Mouse (Mus musculus) intestine, postnatal 0 days (tissue): ENCODE measurements around the gene Kcnj14. TPM values are rescaled to one million over a fixed set of nuclear protein-coding genes. Genes with fewer than 3 reads are reported as not detected.

Experiments
- ATAC-seq: fragments of 200-750 bp; cut with Nextera tagmentation; 2 replicates; pipeline ENCODE4 v1.8.0; 2017; ENCODE audit warnings: mild to moderate bottlenecking, moderate TSS enrichment, moderate library complexity
- H3K27ac ChIP-seq: fragments of 300-500 bp; sonication (generic); 2 replicates; pipeline ENCODE4 v1.5.1; 2014; ENCODE audit warnings: mild to moderate bottlenecking, low read depth, low read length, moderate library complexity
- H3K27me3 ChIP-seq: fragments of 300-500 bp; sonication (generic); replicated peaks from 2 replicates; pipeline ENCODE4 v1.6.1; 2014; ENCODE audit warnings: low read length, mixed read lengths; ENCODE audit not compliant: control insufficient read depth, insufficient read depth
- H3K36me3 ChIP-seq: fragments of 300-500 bp; sonication (generic); 2 replicates; pipeline ENCODE4 v1.6.1; 2014; ENCODE audit warnings: mild to moderate bottlenecking, moderate library complexity; ENCODE audit not compliant: control insufficient read depth, insufficient read depth
- H3K4me1 ChIP-seq: fragments of 300-500 bp; sonication (generic); replicated peaks from 2 replicates; pipeline ENCODE4 v1.6.1; 2014; ENCODE audit warnings: antibody characterized with exemption, low read length, mixed read lengths; ENCODE audit not compliant: control insufficient read depth, insufficient read depth
- H3K4me2 ChIP-seq: fragments of 300-500 bp; sonication (generic); replicated peaks from 2 replicates; pipeline ENCODE4 v1.6.1; 2014; ENCODE audit warnings: low read depth, mild to moderate bottlenecking, moderate library complexity
- H3K4me3 ChIP-seq: fragments of 300-500 bp; sonication (generic); 2 replicates; pipeline ENCODE4 v1.5.1; 2014; ENCODE audit warnings: low read depth, low read length
- H3K9ac ChIP-seq: fragments of 300-500 bp; sonication (generic); 2 replicates; pipeline ENCODE4 v1.6.1; 2014; ENCODE audit warnings: mild to moderate bottlenecking, low read depth, low read length
- H3K9me3 ChIP-seq: fragments of 300-500 bp; sonication (generic); 2 replicates; pipeline ENCODE4 v1.6.1; 2016; ENCODE audit warnings: mixed run types; ENCODE audit not compliant: control insufficient read depth
- CTCF ChIP-seq: sonication (generic); IDR thresholded peaks from 2 replicates; pipeline ENCODE4 v1.5.1; 2016; ENCODE audit warnings: low read depth, mild to moderate bottlenecking, control low read depth, antibody characterized with exemption, moderate library complexity
- WGBS: fragments of 180-500 bp; shearing (Covaris S2); extraction: QIAGEN DNeasy Blood & Tissue Kit; methylation state at CpG from one replicate; pipeline ENCODE4 v1.1.7; 2014; 5-methylcytosine and 5-hydroxymethylcytosine counted together
- polyA plus RNA-seq: library from polyadenylated mRNA; unstranded; fragments of >200 nt; fragmentation: Nextera tagmentation; extraction: Ambion mirVana; gene quantifications from 2 replicates; pipeline ENCODE4 v1.2.1, GENCODE M21; 2015

Gene Kcnj14
- polyA plus RNA-seq, 1 experiment from 2014 or later, result 0.10 TPM

DNA sequence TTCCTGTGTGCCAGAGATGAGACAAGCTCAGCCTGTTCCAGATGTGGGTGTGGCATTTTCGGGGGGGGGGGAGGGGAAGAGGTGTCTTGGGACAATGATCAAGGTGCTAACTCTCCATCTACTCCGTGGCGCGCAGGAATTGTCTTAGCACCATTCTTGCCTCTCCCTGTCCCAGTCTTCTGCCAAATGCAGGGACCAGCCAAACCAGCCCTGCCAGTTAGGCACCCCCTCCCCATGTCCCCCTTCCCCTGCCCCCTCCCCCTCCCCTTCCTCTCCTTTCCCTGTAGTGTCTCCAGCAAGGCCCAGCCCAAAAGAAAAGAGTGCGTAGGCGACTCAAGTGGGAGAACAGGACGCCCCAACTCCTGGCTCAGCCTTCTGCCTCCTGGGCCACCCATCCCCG, 57.8 kb downstream of the Kcnj14 start:
- no peaks in the 10 kb centered on the region for H3K36me3 ChIP-seq
- 52% methylated on average over 8 of the region's 8 CpGs for WGBS

More for the DNA sequence above, 57.8 kb downstream of the Kcnj14 start:
- H3K4me3 ChIP-seq, result no peak overlapping the region
- no peak for TF ChIP-seq CTCF
- H3K4me1 ChIP-seq, result no peaks in the 10 kb centered on the region
- H3K27me3 ChIP-seq, result no peaks in the 10 kb centered on the region
- H3K27ac ChIP-seq, result no peak overlapping the region
- no peak overlapping the region for H3K9ac ChIP-seq
- no peaks in the 10 kb centered on the region for H3K9me3 ChIP-seq
- ATAC-seq, result no peak
- H3K4me2 ChIP-seq, result no peak overlapping the region

Other genes starting within 250 kb of the Kcnj14 start
- not detected in 2 replicates for gene Fgf21, start 209.3 kb downstream of the Kcnj14 start, polyA plus RNA-seq
- gene Fut1, start 207.5 kb downstream of the Kcnj14 start, polyA plus RNA-seq, result 0.05 and 0.23 TPM in 2 replicates
- 0.08 TPM in 2 replicates for gene Izumo1, start 203.0 kb downstream of the Kcnj14 start, polyA plus RNA-seq
- gene Rasip1, start 197.3 kb downstream of the Kcnj14 start, polyA plus RNA-seq, result 5.7 and 6.1 TPM in 2 replicates
- 2.8 and 3.7 TPM in 2 replicates for gene Mamstr, start 184.8 kb downstream of the Kcnj14 start, polyA plus RNA-seq
- 2.9 and 3.6 TPM in 2 replicates for gene Fut2, start 158.4 kb downstream of the Kcnj14 start, polyA plus RNA-seq
- 0.10 and 0.20 TPM in 2 replicates for gene Ntn5, start 140.8 kb downstream of the Kcnj14 start, polyA plus RNA-seq
- gene Sec1, start 130.4 kb downstream of the Kcnj14 start, polyA plus RNA-seq, result 0.08 and 0.25 TPM in 2 replicates
- 2.1 and 2.7 TPM in 2 replicates for gene Car11, start 124.9 kb downstream of the Kcnj14 start, polyA plus RNA-seq
- gene Dbp, start 119.7 kb downstream of the Kcnj14 start, polyA plus RNA-seq, result 6.9 and 8.6 TPM in 2 replicates
- 708 and 740 TPM in 2 replicates for gene Rpl18, start 109.3 kb downstream of the Kcnj14 start, polyA plus RNA-seq
- gene Sphk2, start 106.8 kb downstream of the Kcnj14 start, polyA plus RNA-seq, result 55.1 and 55.9 TPM in 2 replicates
- gene Fam83e, start 103.6 kb downstream of the Kcnj14 start, polyA plus RNA-seq, result 16.6 and 16.7 TPM in 2 replicates
- 0.17 and 0.22 TPM in 2 replicates for gene Spaca4, start 99.0 kb downstream of the Kcnj14 start, polyA plus RNA-seq
- gene Lmtk3, start 41.0 kb downstream of the Kcnj14 start, polyA plus RNA-seq, result 0.08 and 0.29 TPM in 2 replicates
- gene Sult2b1, start 40.1 kb downstream of the Kcnj14 start, polyA plus RNA-seq, result 36.7 and 37.1 TPM in 2 replicates
- 61.9 and 66.4 TPM in 2 replicates for gene Cyth2, start 10.2 kb downstream of the Kcnj14 start, polyA plus RNA-seq
- 16.4 and 16.6 TPM in 2 replicates for gene Grwd1, start 6.2 kb upstream of the Kcnj14 start, polyA plus RNA-seq
- gene Kdelr1, start 48.0 kb upstream of the Kcnj14 start, polyA plus RNA-seq, result 99.6 and 107 TPM in 2 replicates
- 0.66 and 1.1 TPM in 2 replicates for gene Grin2d, start 53.6 kb upstream of the Kcnj14 start, polyA plus RNA-seq
- 0.72 and 0.75 TPM in 2 replicates for gene Syngr4, start 71.9 kb upstream of the Kcnj14 start, polyA plus RNA-seq
- gene Tmem143, start 72.2 kb upstream of the Kcnj14 start, polyA plus RNA-seq, result 6.8 and 7.4 TPM in 2 replicates
- gene Emp3, start 96.6 kb upstream of the Kcnj14 start, polyA plus RNA-seq, result 82.4 and 83.3 TPM in 2 replicates
- 2.9 and 3.3 TPM in 2 replicates for gene Ccdc114, start 99.3 kb upstream of the Kcnj14 start, polyA plus RNA-seq
- 5.3 and 7.1 TPM in 2 replicates for gene Abcc6, start 205.5 kb upstream of the Kcnj14 start, polyA plus RNA-seq
- gene Nomo1, start 208.9 kb upstream of the Kcnj14 start, polyA plus RNA-seq, result 34.4 and 37.3 TPM in 2 replicates